Comparison of ENCODE assay signal across 9 mouse cellular contexts in genomic region chrX:100738918-100739317, GRCm38 (mm10). TPM values are rescaled to one million over a fixed set of nuclear protein-coding genes. Genes with fewer than 3 reads are reported as not detected.
DNase-seq lines count a peak whose midpoint lies in the region; ATAC-seq and TF ChIP-seq lines count a peak whose summit lies in the region.
"Had no signal": no experiment of that assay in that cellular context is flagged by ENCODE, and none has a peak within 500 bp of the region (broad histone marks: within the 10 kb centered on the region; RNA-seq: fewer than 3 reads in every experiment).

No protein-coding gene starts in this region.

- no peak overlapping the region for H3K4me3 ChIP-seq in G1E (ENCODE audit: low read depth, low read length)
- peak overlapping the region; percentile 34 for H3K4me3 ChIP-seq in forebrain, postnatal 0 days (ENCODE audit: low read depth, low read length)
- no peak overlapping the region for H3K4me3 ChIP-seq in liver, embryonic 16.5 days (ENCODE audit: low read depth, low read length)
- H3K4me3 ChIP-seq in neural tube, embryonic 12.5 days, result no peak overlapping the region
- H3K4me3 ChIP-seq: erythroblast, embryonic 14.5 days had no signal

- intact Hi-C loops in heart, postnatal 14 days (cut with DNase I), result loop anchor here (10.0 kb wide), 1 partner anchor 64 kb away; no protein-coding TSS in a partner anchor

- DNase-seq in G1E (ENCODE audit: low spot score), result peak; percentile 2
- peak; percentile 66 to 77 for DNase-seq in cerebellum, adult 18-20 months
- DNase-seq in forebrain, postnatal 0 days, result peak; percentile 65
- DNase-seq in heart, postnatal 14 days, result peak; percentile 68 to 73
- DNase-seq in kidney, postnatal 4 days, result peak; percentile 70 to 75
- DNase-seq in urinary bladder, postnatal 36 days (ENCODE audit: low spot score in 2 of 2), result peak; percentile 30 to 63

- no peaks in the 10 kb centered on the region for H3K36me3 ChIP-seq in G1E (replicated peaks)
- H3K36me3 ChIP-seq in forebrain, postnatal 0 days (ENCODE audit: insufficient read depth), result no peaks in the 10 kb centered on the region
- no peaks in the 10 kb centered on the region for H3K36me3 ChIP-seq in liver, embryonic 16.5 days (ENCODE audit: control insufficient read depth, insufficient read depth)
- H3K36me3 ChIP-seq in neural tube, embryonic 12.5 days, result no peaks in the 10 kb centered on the region

- H3K9ac ChIP-seq in forebrain, postnatal 0 days, result peak overlapping the region; percentile 39
- H3K9ac ChIP-seq in liver, embryonic 16.5 days (ENCODE audit: low read depth, low read length), result no peak overlapping the region
- H3K9ac ChIP-seq in neural tube, embryonic 12.5 days, result no peak overlapping the region

- no peaks in the 10 kb centered on the region for H3K9me3 ChIP-seq in G1E (replicated peaks)
- no peaks in the 10 kb centered on the region for H3K9me3 ChIP-seq in forebrain, postnatal 0 days (ENCODE audit: low read length)
- H3K9me3 ChIP-seq in liver, embryonic 16.5 days (replicated peaks; ENCODE audit: control insufficient read depth, low read length), result no peaks in the 10 kb centered on the region
- H3K9me3 ChIP-seq in neural tube, embryonic 12.5 days, result no peaks in the 10 kb centered on the region

- 23% methylated on average over 14 of the region's 14 CpGs for WGBS in forebrain, postnatal 0 days
- 19% methylated on average over 14 of the region's 14 CpGs for WGBS in liver, embryonic 16.5 days (ENCODE audit: insufficient replicate concordance)
- WGBS in neural tube, embryonic 12.5 days, result 18% methylated on average over 14 of the region's 14 CpGs

- H3K27me3 ChIP-seq in G1E (ENCODE audit: insufficient read depth, low read length), result no peaks in the 10 kb centered on the region
- no peaks in the 10 kb centered on the region for H3K27me3 ChIP-seq in forebrain, postnatal 0 days (ENCODE audit: insufficient read depth, low read length)
- no peaks in the 10 kb centered on the region for H3K27me3 ChIP-seq in liver, embryonic 16.5 days (ENCODE audit: control insufficient read depth, insufficient read depth, low read depth, low read length)
- H3K27me3 ChIP-seq in neural tube, embryonic 12.5 days (replicated peaks), result no peaks in the 10 kb centered on the region; the same call in 1 of the 2 replicates

- no peak for ATAC-seq in G1E (ENCODE audit: extremely low read depth, insufficient number of reproducible peaks, low FRiP score, poor library complexity, severe bottlenecking)
- ATAC-seq in forebrain, postnatal 0 days, result peak; percentile 76
- 0 out of 2 replicates have a peak, but pooled peaks have one; percentile 16 for ATAC-seq in liver, embryonic 16.5 days (ENCODE audit: low read depth)
- ATAC-seq in neural tube, embryonic 12.5 days (ENCODE audit: low FRiP score, low read depth), result peak; percentile 85

- TF ChIP-seq CTCF in G1E (IDR thresholded peaks at IDR 0.05; ENCODE audit: low read depth, low read length), result no peak
- TF ChIP-seq CTCF in forebrain, postnatal 0 days (IDR thresholded peaks at IDR 0.05; ENCODE audit: low read depth), result peak; percentile 71

- H3K4me1 ChIP-seq in G1E (ENCODE audit: insufficient read depth, low read depth, low read length), result no peaks in the 10 kb centered on the region
- no peaks in the 10 kb centered on the region for H3K4me1 ChIP-seq in forebrain, postnatal 0 days (ENCODE audit: insufficient read depth)
- H3K4me1 ChIP-seq in liver, embryonic 16.5 days (ENCODE audit: control insufficient read depth, low read depth, low read length), result no peaks in the 10 kb centered on the region
- H3K4me1 ChIP-seq in neural tube, embryonic 12.5 days, result no peaks in the 10 kb centered on the region

- H3K27ac ChIP-seq in forebrain, postnatal 0 days (ENCODE audit: low read depth, low read length), result no peak overlapping the region
- no peak overlapping the region for H3K27ac ChIP-seq in liver, embryonic 16.5 days (ENCODE audit: low read length)
- H3K27ac ChIP-seq in neural tube, embryonic 12.5 days, result no peak overlapping the region

- H3K4me2 ChIP-seq in forebrain, postnatal 0 days (ENCODE audit: low read depth), result peak overlapping the region; percentile 38
- H3K4me2 ChIP-seq in liver, embryonic 16.5 days (ENCODE audit: low read depth, low read length), result no peak overlapping the region
- peak overlapping the region; percentile 50 for H3K4me2 ChIP-seq in neural tube, embryonic 12.5 days (replicated peaks)

RNA-seq across cellular contexts. Expression of gene Gdpd2, which starts 9.2 kb away (rescaled TPM):
- total RNA-seq in G1E (2014; fragmentation: Nextera tagmentation) (not detected in 2 replicates), G1E (2017) (0.16 TPM in 1 of 2 replicates, not detected in the other)
- polyA plus RNA-seq in G1E (2012), result not detected in 2 replicates
- total RNA-seq in forebrain, postnatal 0 days (2014; rRNA removed), result 14.2 and 23.0 TPM in 2 replicates
- 10.5 and 21.8 TPM in 2 replicates for polyA plus RNA-seq in forebrain, postnatal 0 days (2015; fragmentation: Nextera tagmentation; extraction: Ambion mirVana)
- under 1 TPM; 0.46 to 0.81 TPM for total RNA-seq in heart, postnatal 14 days (2021)
- 0.08 TPM in 1 of 2 replicates, not detected in the other for polyA plus RNA-seq in liver, embryonic 16.5 days (2015; fragmentation: Nextera tagmentation; extraction: Ambion mirVana)
- 8.7 and 10.7 TPM in 2 replicates for polyA plus RNA-seq in neural tube, embryonic 12.5 days (2016; fragmentation: Nextera tagmentation; extraction: Ambion mirVana)
- polyA plus RNA-seq: erythroblast, embryonic 14.5 days had no signal

RNA-seq across cellular contexts. Expression of gene Dlg3, which starts 28.6 kb away (rescaled TPM):
- not detected in 2 replicates for total RNA-seq in G1E (2014; fragmentation: Nextera tagmentation)
- 0.05 TPM in 1 of 2 replicates, not detected in the other for total RNA-seq in G1E (2017)
- not detected in 2 replicates for polyA plus RNA-seq in G1E (2012)
- total RNA-seq in forebrain, postnatal 0 days (2014; rRNA removed), result 39.0 and 42.1 TPM in 2 replicates
- 2.3 and 2.6 TPM in 2 replicates for polyA plus RNA-seq in forebrain, postnatal 0 days (2015; fragmentation: Nextera tagmentation; extraction: Ambion mirVana)
- 1 to 10 TPM; 3.1 to 4.8 TPM for total RNA-seq in heart, postnatal 14 days (2021)
- 0.72 and 0.79 TPM in 2 replicates for polyA plus RNA-seq in liver, embryonic 16.5 days (2015; fragmentation: Nextera tagmentation; extraction: Ambion mirVana)
- 11.6 and 13.7 TPM in 2 replicates for polyA plus RNA-seq in neural tube, embryonic 12.5 days (2016; fragmentation: Nextera tagmentation; extraction: Ambion mirVana)
- polyA plus RNA-seq: erythroblast, embryonic 14.5 days had no signal

Comparison
In these comparisons a context has a peak if more than half of its experiments do, and no peak if none do; other contexts are left out.
1. DNase-seq: peak in every context shown above with its lines; median percentile 72 in kidney, postnatal 4 days; 72 in cerebellum, adult 18-20 months; 70 in heart, postnatal 14 days; 65 in forebrain, postnatal 0 days; 46 in urinary bladder, postnatal 36 days; 2 in G1E.